Mouse (Mus musculus) liver (tissue): ENCODE data around the gene Cdk14.

ENCODE experiments used
- DNase-seq: peaks from one replicate; pipeline ENCODE4 v3.0.0-alpha.2; 2020; ENCODE audit warnings: mixed read lengths

Gene Cdk14

DNA sequence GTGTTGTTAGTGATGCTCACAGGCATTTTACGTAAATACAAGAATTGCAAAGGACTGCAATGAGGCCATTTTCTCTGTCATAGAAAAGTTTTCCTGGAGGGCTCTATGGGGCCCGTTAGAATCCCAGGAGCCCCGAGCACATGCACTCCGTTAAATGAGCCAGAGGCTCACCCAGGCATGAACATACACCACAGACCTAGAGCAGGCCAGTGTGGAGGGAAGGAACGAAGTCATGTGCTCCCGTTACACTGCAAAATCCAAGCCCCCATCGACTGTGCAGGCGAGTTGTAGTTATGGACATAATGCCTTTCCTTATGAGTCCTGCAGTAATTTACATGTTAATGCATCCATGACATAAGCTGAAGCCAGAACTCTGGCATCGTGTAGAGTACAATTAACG lies 244.1 kb downstream of the Cdk14 start:
- no peak for DNase-seq

GRCm38 (mm10) chr5:5175611-5176010 lies 244.5 kb downstream of the Cdk14 start:
- DNase-seq = no peak

GRCm38 (mm10) chr5:5175090-5175489 lies 245.0 kb downstream of the Cdk14 start:
- no peak for DNase-seq

GRCm38 (mm10) chr5:5166086-5166485 lies 254.0 kb downstream of the Cdk14 start:
- DNase-seq = no peak

DNA sequence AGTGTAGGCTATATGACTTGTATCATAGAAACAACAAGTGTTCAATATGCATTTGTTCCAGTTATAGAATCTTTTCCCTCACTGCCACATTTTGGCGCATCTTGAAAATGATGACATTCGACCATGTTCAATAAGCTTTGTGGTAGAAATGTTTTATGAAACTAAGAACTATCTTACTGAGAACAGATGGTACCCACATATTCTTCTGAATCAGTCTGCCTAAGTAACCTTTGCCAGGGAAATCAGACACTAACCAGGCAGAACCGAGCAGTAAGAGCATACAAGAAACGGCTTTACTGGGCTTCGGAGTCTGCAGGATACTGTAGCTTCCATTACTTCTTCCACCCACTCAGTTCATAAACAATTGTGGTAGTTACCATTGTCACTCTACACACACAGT lies 255.8 kb downstream of the Cdk14 start:
- DNase-seq = no peak

DNA sequence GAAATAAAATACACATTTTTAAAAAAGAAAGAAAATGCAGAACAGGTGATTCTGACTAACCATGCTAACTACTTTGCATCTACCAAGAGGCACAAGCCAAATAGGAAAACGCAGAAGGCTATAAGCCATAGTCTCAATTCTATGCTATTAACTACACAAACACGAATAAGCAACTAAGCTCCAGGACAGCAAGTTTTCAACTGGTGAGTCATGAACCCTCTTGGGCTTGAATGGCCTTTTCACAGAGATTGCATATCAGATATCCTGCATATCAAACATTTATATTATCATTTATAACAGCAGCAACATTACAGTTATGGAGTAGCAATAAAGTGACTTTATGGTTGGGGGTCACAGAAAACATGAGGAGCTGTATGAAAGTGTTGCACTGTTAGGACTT lies 256.3 kb downstream of the Cdk14 start:
- no peak for DNase-seq

DNA sequence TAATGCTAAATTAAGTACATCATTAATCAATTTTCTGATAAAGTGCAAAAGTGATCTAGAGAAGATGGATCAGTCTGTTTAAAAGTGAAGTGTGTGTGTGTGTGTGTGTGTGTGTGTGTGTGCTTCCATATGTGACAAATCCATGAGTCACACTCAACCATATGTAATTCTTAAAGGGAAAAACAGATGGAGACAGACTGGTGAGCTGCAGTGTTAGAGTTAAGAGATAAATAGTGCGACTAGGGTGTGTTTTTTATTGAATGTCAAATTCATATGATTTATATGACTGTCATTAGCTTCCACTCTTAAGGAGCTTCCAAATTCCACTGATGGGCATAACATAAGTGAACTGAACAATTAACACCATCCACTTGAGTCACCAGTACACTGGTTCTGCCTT lies 260.6 kb downstream of the Cdk14 start:
- DNase-seq = no peak

DNA sequence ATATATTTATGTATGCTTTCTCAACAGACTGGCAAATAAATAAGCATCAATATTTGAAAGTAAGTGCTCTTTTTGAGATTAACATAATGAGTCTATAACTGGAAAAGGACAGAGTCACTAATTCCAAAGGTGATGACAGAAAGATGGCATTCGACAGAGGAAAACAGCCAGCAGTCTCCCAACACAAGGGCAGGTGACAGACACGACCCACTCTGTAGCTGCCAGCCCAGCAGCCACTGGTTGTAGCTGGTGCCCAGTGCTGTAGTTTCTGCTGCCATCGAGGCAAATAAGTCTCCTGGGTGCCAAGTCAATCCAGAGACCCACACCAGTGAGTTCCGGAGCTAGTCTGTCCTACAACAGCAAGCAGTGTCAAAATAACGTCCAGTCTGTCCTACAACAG lies 280.3 kb downstream of the Cdk14 start:
- no peak for DNase-seq

DNA sequence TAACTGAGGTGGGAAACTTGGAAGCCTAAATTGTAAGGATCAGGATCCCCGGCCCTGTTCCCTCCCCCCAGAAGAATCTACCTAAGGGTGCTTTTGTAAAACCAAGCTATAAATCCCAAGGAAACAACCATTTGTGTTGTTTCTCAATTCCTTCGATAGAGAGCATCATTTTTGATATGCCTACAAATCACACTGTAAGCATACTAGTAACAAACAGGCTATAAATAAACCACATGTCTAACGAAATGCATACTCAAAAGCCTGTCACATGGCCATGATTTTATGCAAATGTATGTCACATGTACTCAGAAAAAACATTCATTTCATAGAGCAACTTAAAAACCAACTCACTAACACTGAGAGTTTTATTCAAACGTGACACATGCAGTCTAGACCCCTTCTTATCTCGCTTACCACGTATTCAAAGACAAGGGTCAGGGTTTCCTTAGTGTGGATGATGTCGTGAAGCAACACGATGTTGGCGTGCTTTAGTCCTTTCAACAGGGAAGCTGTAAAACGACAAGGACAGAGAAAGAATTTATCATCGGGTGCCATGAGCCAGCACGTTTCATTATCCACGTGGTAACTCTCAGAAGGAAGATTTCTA lies 285.1 kb downstream of the Cdk14 start:
- DNase-seq = no peak

DNA sequence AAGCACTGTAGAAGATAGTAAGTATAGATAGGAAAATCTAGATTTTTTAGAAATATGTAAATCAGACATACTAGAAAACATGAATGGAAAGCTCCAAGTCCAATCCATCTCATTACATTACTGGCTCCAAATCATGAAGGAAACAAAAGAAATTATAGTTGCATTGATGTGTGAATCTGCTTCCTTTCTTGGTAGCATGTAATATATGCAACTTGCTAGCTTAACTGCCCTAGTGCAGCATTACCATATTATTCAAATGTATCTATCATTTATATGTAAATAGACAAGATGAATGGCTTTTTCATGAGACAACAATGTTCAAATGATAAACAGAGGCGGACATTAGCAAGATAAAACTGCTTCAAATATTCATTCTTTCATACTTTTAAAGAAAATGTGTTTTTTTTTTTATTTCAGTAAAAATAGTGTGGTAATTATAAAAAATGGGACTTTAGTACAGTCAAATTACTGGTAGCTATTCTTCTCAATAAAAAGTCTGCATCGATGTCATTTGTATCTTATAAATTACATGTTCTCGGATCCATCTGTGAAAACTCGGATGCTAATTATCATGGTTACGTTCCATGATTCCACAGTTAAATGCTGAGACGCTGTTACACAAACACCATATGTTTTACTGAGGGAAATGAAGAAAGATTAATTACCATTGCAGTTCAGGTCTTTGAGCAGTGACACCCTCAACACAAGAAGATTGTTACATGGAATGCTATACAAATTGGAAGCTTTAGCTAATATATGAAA lies 285.8 kb downstream of the Cdk14 start:
- no peak for DNase-seq

DNA sequence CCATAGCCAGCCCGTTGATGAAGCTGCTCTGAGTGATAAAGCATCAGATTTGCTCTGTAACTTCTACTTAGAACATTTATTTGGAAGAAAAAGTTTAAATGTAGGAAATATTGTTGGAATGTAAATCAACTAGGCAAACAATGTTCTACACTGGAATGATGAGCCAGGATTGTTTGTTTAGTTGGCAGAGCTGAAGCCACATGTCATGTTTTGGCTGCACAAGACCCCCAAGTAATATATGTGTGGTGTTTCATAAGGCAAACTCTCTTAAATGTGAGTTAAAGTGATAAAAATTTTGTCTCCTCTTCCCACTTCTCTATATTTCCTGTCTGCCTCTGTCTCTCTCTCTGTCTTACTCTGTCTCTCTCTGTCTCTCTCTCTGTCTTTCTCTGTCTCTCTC lies 291.3 kb downstream of the Cdk14 start:
- DNase-seq = no peak

- DNase-seq = no peak
These were observed 295.5 kb downstream of the Cdk14 start for GRCm38 (mm10) chr5:5124645-5125044.

GRCm38 (mm10) chr5:5116775-5117522 lies 303.2 kb downstream of the Cdk14 start:
- no peak for DNase-seq

- no peak for DNase-seq
These were observed 304.6 kb downstream of the Cdk14 start for GRCm38 (mm10) chr5:5115546-5115945.

DNA sequence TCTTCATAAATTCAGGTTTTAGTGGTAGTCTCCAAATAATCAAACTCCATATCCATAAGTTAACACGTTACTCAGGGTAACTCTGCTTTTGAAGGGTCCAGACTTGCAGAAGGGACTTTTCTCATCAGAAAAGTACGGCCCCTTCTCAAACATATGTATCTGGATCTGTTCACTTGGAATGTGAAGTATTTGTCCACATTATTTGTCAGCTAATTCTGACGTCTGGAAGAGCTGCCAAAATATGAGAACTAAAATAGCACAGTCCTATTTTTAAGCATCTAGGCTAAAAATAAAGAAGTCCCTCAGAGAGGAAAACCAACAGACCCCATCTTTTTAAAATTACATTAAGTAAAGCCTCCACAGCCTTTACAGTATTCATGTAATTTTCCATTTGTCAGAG lies 310.5 kb downstream of the Cdk14 start:
- DNase-seq = no peak

- no peak for DNase-seq
These were observed 311.1 kb downstream of the Cdk14 start for GRCm38 (mm10) chr5:5109017-5109416.

GRCm38 (mm10) chr5:5096248-5096915 lies 323.7 kb downstream of the Cdk14 start:
- DNase-seq = no peak

DNA sequence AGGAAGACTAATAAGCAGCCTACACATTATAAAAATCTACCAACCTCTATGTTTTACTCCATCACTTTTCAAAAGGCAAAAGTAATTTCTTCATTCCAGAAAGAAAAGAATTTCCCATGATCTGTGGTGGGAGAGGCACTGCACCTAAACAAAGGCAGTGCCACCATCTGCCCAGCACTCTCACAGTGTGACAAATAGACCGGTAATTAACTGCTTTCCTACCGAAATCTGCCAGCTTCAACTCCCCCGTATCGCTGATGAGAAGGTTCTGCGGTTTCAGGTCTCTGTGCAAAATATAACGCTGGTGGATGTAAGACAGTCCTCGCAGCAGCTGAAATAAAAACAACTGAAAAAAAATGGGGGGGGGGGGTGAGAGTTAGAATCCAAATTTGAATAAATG lies 327.4 kb downstream of the Cdk14 start:
- no peak for DNase-seq

GRCm38 (mm10) chr5:5071526-5071925 lies 348.6 kb downstream of the Cdk14 start:
- DNase-seq = no peak

DNA sequence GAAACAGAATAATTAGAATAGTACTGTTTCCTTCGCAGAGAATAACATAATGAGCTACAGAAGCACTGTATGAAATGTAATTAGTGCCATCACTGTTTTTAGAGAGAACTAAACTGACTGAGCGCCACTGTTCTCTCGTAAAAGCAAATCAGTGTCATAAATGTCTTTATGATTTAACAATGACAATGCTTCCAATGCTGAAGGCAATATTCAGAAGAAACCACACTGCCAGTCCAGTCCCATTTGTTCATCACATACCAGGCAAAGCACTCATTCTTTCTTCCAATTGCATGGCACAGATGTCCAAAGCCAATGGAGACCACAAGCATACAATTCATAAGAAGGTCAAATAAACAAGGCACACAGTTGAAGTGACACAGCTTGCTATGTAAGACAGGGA lies 355.4 kb downstream of the Cdk14 start:
- no peak for DNase-seq

GRCm38 (mm10) chr5:5056102-5056883 lies 363.8 kb downstream of the Cdk14 start:
- DNase-seq = no peak

GRCm38 (mm10) chr5:5055494-5055893 lies 364.6 kb downstream of the Cdk14 start:
- DNase-seq = no peak

GRCm38 (mm10) chr5:5054270-5054669 lies 365.8 kb downstream of the Cdk14 start:
- no peak for DNase-seq
